Mouse (Mus musculus) midbrain, embryonic 16.5 days (tissue): Measurements from ENCODE around the gene Gm21680. TPM values are rescaled to one million over a fixed set of nuclear protein-coding genes. Genes with fewer than 3 reads are reported as not detected.
"Not testable (repeated sequence)": the region's sequence is repeated elsewhere in the genome, so short reads cannot be mapped to it uniquely, and the experiment has no call there.

Experiments
- ATAC-seq: fragments of 200-750 bp; cut with Nextera tagmentation; 2 replicates; pipeline ENCODE4 v1.8.0; 2017; ENCODE audit warnings: moderate TSS enrichment
- H3K27ac ChIP-seq: fragments of 300-500 bp; sonication (generic); 2 replicates; pipeline ENCODE4 v1.5.1; 2014; ENCODE audit warnings: mild to moderate bottlenecking, low read length, mixed read lengths
- H3K27me3 ChIP-seq: fragments of 300-500 bp; sonication (generic); 2 replicates; pipeline ENCODE4 v1.6.1; 2014; ENCODE audit warnings: low read depth, low read length, mixed read lengths; ENCODE audit not compliant: control insufficient read depth, insufficient read depth
- H3K36me3 ChIP-seq: fragments of 300-500 bp; sonication (generic); 2 replicates; pipeline ENCODE4 v1.6.1; 2014; ENCODE audit warnings: mild to moderate bottlenecking, low read length, moderate library complexity, mixed read lengths; ENCODE audit not compliant: control insufficient read depth, insufficient read depth
- H3K4me1 ChIP-seq: fragments of 300-500 bp; sonication (generic); 2 replicates; pipeline ENCODE4 v1.6.1; 2014; ENCODE audit warnings: mild to moderate bottlenecking, low read length, mixed read lengths; ENCODE audit not compliant: control insufficient read depth, insufficient read depth
- H3K4me2 ChIP-seq: fragments of 300-500 bp; sonication (generic); 2 replicates; pipeline ENCODE4 v1.6.1; 2014; ENCODE audit warnings: mild to moderate bottlenecking, low read length, mixed read lengths
- H3K4me3 ChIP-seq: fragments of 300-500 bp; sonication (generic); 2 replicates; pipeline ENCODE4 v1.5.1; 2014; ENCODE audit warnings: low read depth, mild to moderate bottlenecking, low read length, moderate library complexity, mixed read lengths
- H3K9ac ChIP-seq: fragments of 300-500 bp; sonication (generic); 2 replicates; pipeline ENCODE4 v1.6.1; 2014; ENCODE audit warnings: low read depth, low read length, mixed read lengths
- H3K9me3 ChIP-seq: fragments of 300-500 bp; sonication (generic); replicated peaks from 2 replicates; pipeline ENCODE4 v1.6.1; 2014; ENCODE audit warnings: mild to moderate bottlenecking, low read length, mixed read lengths; ENCODE audit not compliant: control insufficient read depth, poor library complexity, severe bottlenecking
- WGBS: fragments of 180-500 bp; shearing (Covaris S2); extraction: QIAGEN DNeasy Blood & Tissue Kit; methylation state at CpG from one replicate; pipeline ENCODE4 v1.1.7; 2014; 5-methylcytosine and 5-hydroxymethylcytosine counted together
- polyA plus RNA-seq: library from polyadenylated mRNA; unstranded; fragments of >200 nt; fragmentation: Nextera tagmentation; extraction: Ambion mirVana; gene quantifications from 2 replicates; pipeline ENCODE4 v1.2.1, GENCODE M21; 2015

The Gm21680 gene
- polyA plus RNA-seq: 0.17 and 0.43 TPM in 2 replicates

DNA sequence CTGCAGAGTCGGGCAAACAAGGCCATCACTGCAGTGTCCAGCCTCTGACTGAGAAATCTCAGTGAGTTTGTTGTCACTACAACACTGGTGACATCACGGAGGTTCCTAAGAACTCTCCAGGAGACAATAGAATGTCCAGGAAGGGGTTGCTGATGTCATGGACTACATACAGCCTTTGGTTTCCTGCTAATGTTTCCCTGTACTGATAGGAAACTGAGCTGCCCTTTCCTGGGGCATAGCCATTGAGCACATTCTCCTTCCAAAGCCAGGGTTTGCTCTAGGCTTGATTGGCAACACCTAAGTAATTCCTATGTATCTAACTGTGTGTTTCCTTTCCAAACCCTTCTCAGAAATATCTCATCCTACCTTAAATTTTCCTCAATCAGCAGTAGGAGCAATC, at the start of gene Gm21680:
TSS of gene Gm21680 (minus strand) at position 101 of the 400 bp plus-strand sequence.
- not testable (repeated sequence) for ATAC-seq, H3K36me3 ChIP-seq, H3K4me2 ChIP-seq, H3K27me3 ChIP-seq, H3K4me3 ChIP-seq, H3K9me3 ChIP-seq, H3K9ac ChIP-seq, H3K27ac ChIP-seq, H3K4me1 ChIP-seq
- no CpG with 5 or more reads among the region's 2 CpGs for WGBS

DNA sequence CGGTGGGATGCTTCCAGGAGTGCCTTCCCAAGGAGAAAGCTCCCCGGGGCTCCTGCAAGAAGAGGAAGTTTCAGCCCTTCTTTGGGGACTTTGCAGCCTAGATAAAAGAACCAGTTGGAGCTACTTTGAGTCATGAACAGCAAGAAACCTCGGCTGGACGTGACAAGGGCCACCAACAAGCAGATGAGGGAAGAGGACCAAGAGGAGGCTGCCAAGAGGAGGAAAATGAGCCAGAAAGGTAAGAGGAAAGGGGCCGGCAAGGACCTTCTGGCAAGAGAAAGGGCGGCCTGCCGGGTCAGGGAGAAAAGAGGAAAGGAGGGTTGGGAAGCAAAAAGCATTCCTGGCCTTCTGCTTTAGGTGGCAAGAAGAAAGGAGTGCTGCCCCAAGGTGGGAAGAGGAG, 35.2 kb upstream of the Gm21680 start:
- not testable (repeated sequence) for H3K9ac ChIP-seq, H3K4me1 ChIP-seq, ATAC-seq, H3K27ac ChIP-seq, H3K9me3 ChIP-seq, H3K27me3 ChIP-seq, H3K36me3 ChIP-seq
- Histone ChIP-seq H3K4me3 (peak overlapping the region; percentile 34), H3K4me2 (peak overlapping the region; percentile 55)
- WGBS: 69% methylated on average over 6 of the region's 7 CpGs

DNA sequence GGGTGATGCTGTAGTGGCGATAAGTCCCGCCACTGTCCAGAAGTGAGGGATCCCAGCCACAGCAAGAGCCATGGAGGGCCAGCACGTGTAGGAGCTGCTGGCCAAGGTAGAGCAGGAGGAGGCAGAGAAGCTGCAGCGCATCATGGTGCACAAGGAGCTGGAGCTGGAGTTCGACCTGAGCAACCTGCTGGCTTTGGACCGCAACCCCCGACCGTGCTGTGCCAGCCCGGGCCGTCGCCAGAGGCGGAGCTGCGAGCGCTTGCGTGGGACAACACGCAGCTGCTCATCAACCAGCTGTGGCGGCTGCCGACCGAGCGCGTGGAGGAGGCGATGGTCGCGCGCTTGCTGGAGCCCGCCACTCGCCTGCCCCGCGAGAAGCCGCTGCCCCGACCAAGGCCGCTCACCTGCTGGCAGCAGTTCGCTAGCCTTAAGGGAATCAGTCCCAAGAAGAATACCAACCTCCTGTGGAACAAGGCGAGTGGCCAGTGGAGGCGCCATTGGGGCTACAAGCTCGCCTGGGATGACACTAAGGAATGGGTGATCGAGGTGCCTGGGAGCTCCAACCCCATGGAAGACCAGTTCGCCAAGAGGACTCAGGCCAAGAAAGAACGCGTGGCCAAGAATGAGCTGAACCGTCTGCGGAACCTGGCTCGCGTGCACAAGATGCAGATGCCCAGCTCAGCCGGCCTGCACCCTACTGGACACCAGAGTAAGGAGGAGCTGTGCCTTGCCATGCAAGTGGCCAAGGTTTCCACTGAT, 34.7 kb upstream of the Gm21680 start:
- WGBS: 20% methylated on average over 40 of the region's 45 CpGs
- not testable (repeated sequence) for H3K27me3 ChIP-seq, H3K4me1 ChIP-seq, H3K27ac ChIP-seq, H3K36me3 ChIP-seq, H3K9me3 ChIP-seq
- Histone ChIP-seq H3K4me2 (peak overlapping the region; percentile 55), H3K9ac (peak overlapping the region; percentile 37), H3K4me3 (peak overlapping the region; percentile 34)
- peak; percentile 97 for ATAC-seq

DNA sequence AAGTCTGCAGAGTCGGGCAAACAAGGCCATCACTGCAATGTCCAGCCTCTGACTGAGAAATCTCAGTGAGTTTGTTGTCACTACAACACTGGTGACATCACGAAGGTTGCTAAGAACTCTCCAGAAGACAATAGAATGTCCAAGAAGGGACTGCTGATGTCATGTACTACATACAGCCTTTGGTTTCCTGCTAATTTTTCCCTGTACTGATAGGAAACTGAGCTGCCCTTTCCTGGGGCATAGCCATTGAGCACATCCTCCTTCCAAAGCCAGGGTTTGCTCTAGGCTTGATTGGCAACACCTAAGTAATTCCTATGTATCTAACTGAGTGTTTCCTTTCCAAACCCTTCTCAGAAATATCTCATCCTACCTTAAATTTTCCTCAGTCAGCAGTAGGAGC, 32.2 kb upstream of the Gm21680 start, which contains the start of gene Gm1979:
TSS of gene Gm1979 (minus strand) at position 101 of the 400 bp plus-strand sequence.
- H3K4me3 ChIP-seq, ATAC-seq, H3K27ac ChIP-seq, H3K4me2 ChIP-seq, H3K36me3 ChIP-seq, H3K9me3 ChIP-seq, H3K27me3 ChIP-seq, H3K4me1 ChIP-seq, H3K9ac ChIP-seq: not testable (repeated sequence)
- WGBS: 92% methylated on average over 1 of the region's 2 CpGs

DNA sequence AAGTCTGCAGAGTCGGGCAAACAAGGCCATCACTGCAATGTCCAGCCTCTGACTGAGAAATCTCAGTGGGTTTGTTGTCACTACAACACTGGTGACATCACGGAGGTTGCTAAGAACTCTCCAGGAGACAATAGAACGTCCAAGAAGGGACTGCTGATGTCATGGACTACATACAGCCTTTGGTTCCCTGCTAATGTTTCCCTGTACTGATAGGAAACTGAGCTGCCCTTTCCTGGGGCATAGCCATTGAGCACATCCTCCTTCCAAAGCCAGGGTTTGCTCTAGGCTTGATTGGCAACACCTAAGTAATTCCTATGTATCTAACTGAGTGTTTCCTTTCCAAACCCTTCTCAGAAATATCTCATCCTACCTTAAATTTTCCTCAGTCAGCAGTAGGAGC, 16.1 kb upstream of the Gm21680 start, which contains the start of gene Gm21698:
TSS of gene Gm21698 (minus strand) at position 101 of the 400 bp plus-strand sequence.
- no CpG with 5 or more reads among the region's 3 CpGs for WGBS
- H3K36me3 ChIP-seq, H3K9me3 ChIP-seq, H3K9ac ChIP-seq, H3K4me1 ChIP-seq, H3K4me2 ChIP-seq, H3K27me3 ChIP-seq, H3K27ac ChIP-seq, ATAC-seq, H3K4me3 ChIP-seq: not testable (repeated sequence)

DNA sequence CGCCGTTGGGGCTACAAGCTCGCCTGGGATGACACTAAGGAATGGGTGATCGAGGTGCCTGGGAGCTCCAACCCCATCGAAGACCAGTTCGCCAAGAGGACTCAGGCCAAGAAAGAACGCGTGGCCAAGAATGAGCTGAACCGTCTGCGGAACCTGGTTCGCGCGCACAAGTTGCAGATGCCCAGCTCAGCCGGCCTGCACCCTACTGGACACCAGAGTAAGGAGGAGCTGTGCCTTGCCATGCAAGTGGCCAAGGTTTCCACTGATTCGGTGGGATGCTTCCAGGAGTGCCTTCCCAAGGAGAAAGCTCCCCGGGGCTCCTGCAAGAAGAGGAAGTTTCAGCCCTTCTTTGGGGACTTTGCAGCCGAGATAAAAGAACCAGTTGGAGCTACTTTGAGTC, 15.4 kb downstream of the Gm21680 start:
- peak overlapping the region; percentile 22 for H3K4me3 ChIP-seq
- not testable (repeated sequence) for H3K9ac ChIP-seq, H3K36me3 ChIP-seq, ATAC-seq, H3K27ac ChIP-seq, H3K9me3 ChIP-seq, H3K27me3 ChIP-seq, H3K4me1 ChIP-seq
- WGBS: 68% methylated on average over 16 of the region's 17 CpGs
- peak overlapping the region; percentile 45 for H3K4me2 ChIP-seq

DNA sequence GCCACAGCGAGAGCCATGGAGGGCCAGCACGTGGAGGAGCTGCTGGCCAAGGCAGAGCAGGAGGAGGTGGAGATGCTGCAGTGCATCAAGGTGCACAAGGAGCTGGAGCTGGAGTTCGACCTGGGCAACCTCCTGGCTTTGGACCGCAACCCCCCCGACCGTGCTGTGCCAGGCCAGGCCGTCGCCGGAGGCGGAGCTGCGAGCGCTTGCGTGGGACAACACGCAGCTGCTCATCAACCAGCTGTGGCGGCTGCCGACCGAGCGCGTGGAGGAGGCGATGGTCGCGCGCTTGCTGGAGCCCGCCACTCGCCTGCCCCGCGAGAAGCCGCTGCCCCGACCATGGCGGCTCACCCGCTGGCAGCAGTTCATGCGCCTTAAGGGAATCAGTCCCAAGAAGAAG, 15.9 kb downstream of the Gm21680 start:
- H3K4me3 ChIP-seq: peak overlapping the region; percentile 22
- 35% methylated on average over 30 of the region's 32 CpGs for WGBS
- ATAC-seq: peak; percentile 71
- H3K9ac ChIP-seq, H3K36me3 ChIP-seq, H3K4me1 ChIP-seq, H3K27ac ChIP-seq, H3K27me3 ChIP-seq, H3K9me3 ChIP-seq: not testable (repeated sequence)
- peak overlapping the region; percentile 45 for H3K4me2 ChIP-seq

DNA sequence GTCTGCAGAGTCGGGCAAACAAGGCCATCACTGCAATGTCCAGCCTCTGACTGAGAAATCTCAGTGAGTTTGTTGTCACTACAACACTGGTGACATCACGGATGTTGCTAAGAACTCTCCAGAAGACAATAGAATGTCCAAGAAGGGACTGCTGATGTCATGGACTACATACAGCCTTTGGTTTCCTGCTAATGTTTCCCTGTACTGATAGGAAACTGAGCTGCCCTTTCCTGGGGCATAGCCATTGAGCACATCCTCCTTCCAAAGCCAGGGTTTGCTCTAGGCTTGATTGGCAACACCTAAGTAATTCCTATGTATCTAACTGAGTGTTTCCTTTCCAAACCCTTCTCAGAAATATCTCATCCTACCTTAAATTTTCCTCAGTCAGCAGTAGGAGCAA, 18.1 kb downstream of the Gm21680 start, which contains the start of gene Gm21671:
TSS of gene Gm21671 (minus strand) at position 101 of the 400 bp plus-strand sequence.
- not testable (repeated sequence) for H3K9ac ChIP-seq, H3K36me3 ChIP-seq, H3K27me3 ChIP-seq, H3K9me3 ChIP-seq, H3K4me2 ChIP-seq, H3K4me1 ChIP-seq, H3K27ac ChIP-seq, ATAC-seq, H3K4me3 ChIP-seq
- WGBS: 67% methylated on average over 2 of the region's 2 CpGs

DNA sequence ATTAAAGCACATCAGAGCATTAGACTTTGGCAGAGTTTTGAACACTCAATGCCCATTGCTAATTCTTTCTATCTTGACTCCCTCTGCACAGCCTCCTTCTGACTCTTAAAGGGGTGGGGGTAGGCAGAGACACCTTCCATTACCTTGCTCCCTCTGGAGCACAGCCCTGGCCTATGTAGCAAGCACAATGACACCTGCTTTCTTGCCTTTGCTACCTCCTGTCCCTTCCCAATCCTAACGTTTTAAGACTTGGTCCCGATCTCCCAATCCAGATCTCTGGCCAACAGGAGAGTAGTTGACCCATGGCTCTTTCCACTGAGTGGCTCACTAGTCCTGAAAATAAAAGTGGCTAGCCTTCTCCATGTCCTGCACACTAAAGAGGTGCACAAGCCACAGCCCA, 27.1 kb downstream of the Gm21680 start:
- not testable (repeated sequence) for H3K4me1 ChIP-seq, H3K9me3 ChIP-seq, H3K27ac ChIP-seq, H3K27me3 ChIP-seq, H3K9ac ChIP-seq, ATAC-seq, H3K4me3 ChIP-seq, H3K4me2 ChIP-seq, H3K36me3 ChIP-seq
- WGBS: 88% methylated on average over 2 of the region's 2 CpGs
